Mouse (Mus musculus) kidney, postnatal 0 days (tissue): Measurements from ENCODE around the gene Trim3. TPM values are rescaled to one million over a fixed set of nuclear protein-coding genes. Genes with fewer than 3 reads are reported as not detected.

Experiments used
- ATAC-seq: fragments of 200-750 bp; cut with Nextera tagmentation; replicated peaks from 2 replicates; pipeline ENCODE4 v1.8.0; 2017; ENCODE audit warnings: low read depth, moderate number of reproducible peaks, moderate TSS enrichment, moderate library complexity; ENCODE audit not compliant: low FRiP score
- DNase-seq: peaks from one replicate; pipeline ENCODE4 v3.0.0-alpha.2; 2016; ENCODE audit warnings: low spot score
- H3K27ac ChIP-seq: fragments of 300-500 bp; sonication (generic); 2 replicates; pipeline ENCODE4 v1.5.1; 2014; ENCODE audit warnings: mild to moderate bottlenecking
- H3K27me3 ChIP-seq: fragments of 300-500 bp; sonication (generic); 2 replicates; pipeline ENCODE4 v1.6.1; 2014; ENCODE audit warnings: low read length, mixed read lengths; ENCODE audit not compliant: insufficient read depth
- H3K36me3 ChIP-seq: fragments of 300-500 bp; sonication (generic); 2 replicates; pipeline ENCODE4 v1.6.1; 2014; ENCODE audit warnings: low read length, mixed read lengths; ENCODE audit not compliant: insufficient read depth
- H3K4me1 ChIP-seq: fragments of 300-500 bp; sonication (generic); replicated peaks from 2 replicates; pipeline ENCODE4 v1.6.1; 2014; ENCODE audit warnings: antibody characterized with exemption, low read length, mixed read lengths; ENCODE audit not compliant: insufficient read depth
- H3K4me2 ChIP-seq: fragments of 300-500 bp; sonication (generic); 2 replicates; pipeline ENCODE4 v1.6.1; 2014; ENCODE audit warnings: mild to moderate bottlenecking, low read length, moderate library complexity, mixed read lengths
- H3K4me3 ChIP-seq: fragments of 300-500 bp; sonication (generic); replicated peaks from 2 replicates; pipeline ENCODE4 v1.5.1; 2014; ENCODE audit warnings: low read depth, low read length
- H3K9ac ChIP-seq: fragments of 300-500 bp; sonication (generic); 2 replicates; pipeline ENCODE4 v1.6.1; 2014; ENCODE audit warnings: low read depth, low read length
- H3K9me3 ChIP-seq: fragments of 300-500 bp; sonication (generic); replicated peaks from 2 replicates; pipeline ENCODE4 v1.6.1; 2016; ENCODE audit warnings: low read length, inconsistent platforms, mixed read lengths
- CTCF ChIP-seq: IDR thresholded peaks from 2 replicates; pipeline ENCODE4 v1.5.1; 2016; ENCODE audit warnings: antibody characterized with exemption, low read depth, mild to moderate bottlenecking, moderate library complexity
- WGBS: fragments of 180-500 bp; shearing (Covaris S2); extraction: QIAGEN DNeasy Blood & Tissue Kit; methylation state at CpG from one replicate; pipeline ENCODE4 v1.1.7; 2014; 5-methylcytosine and 5-hydroxymethylcytosine counted together
- polyA plus RNA-seq: library from polyadenylated mRNA; unstranded; fragments of >200 nt; fragmentation: Nextera tagmentation; extraction: Ambion mirVana; gene quantifications from 2 replicates; pipeline ENCODE4 v1.2.1, GENCODE M21; 2015

The Trim3 gene
- polyA plus RNA-seq, 1 experiment from 2014 or later: 24.8 TPM

DNA sequence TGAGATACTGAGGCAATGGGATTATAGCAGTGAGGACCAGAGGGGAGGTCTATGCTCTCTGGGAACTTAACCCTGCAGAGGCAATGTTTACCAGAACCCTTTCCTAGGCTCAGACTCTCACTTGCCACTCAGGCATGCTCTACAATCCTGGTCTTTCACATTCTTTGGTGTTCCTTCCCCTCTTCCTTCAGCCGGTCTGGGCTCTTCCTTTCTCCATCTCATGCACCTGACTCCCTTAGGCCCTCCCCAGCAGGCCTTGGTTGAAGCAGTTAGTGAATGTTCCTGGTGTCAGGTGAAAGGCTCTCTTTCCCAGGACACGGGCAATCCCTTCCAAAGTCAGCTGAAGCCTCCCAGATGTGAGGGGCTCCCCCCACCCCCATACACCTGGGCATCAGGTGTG is 6.4 kb upstream of the Trim3 start, which contains the start of gene Timm10b:
Gene Timm10b (plus strand): TSS at position 301 of the 400 bp plus-strand sequence.
- Histone ChIP-seq H3K27ac (peak within 1 kb of the TSS; percentile 83), H3K9ac (peak within 1 kb of the TSS; percentile 77), H3K9me3 (no peaks in the 10 kb centered on the region), H3K4me3 (peak within 1 kb of the TSS; percentile 57), H3K36me3 (peaks cover 24% of the 10 kb centered on the region; the same call in 1 of the 2 replicates), H3K4me2 (peak within 1 kb of the TSS; percentile 79), H3K27me3 (no peaks in the 10 kb centered on the region), H3K4me1 (peaks cover 15% of the 10 kb centered on the region)
- no peak for TF ChIP-seq CTCF
- no peak for ATAC-seq
- 4% methylated on average over 2 of the region's 2 CpGs for WGBS
- DNase-seq: no peak

GRCm38 (mm10) chr7:105639304-105639703 is 5.9 kb upstream of the Trim3 start:
- WGBS: 60% methylated on average over 9 of the region's 9 CpGs
- no peak overlapping the region for H3K27ac ChIP-seq
- no peak for TF ChIP-seq CTCF

DNA sequence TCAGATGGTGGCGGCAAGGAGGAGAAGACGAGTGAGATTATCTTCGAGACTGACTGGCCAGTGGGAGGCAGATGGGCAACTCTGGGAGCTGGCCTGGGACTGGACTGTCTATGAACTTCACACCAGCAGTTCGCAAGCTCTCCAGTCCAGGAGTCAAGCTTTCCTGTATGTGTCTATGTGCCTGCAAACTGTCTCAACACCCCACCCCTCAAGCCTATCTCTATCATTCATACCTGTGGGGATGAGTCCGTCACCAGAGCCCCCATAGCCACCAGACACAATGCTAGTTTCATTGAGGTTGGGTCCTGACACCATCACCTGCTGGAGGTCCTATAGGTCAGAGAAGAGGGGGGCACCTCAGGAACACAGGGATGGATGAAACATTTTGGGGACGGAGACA is 5.4 kb upstream of the Trim3 start:
- DNase-seq (no peak), ATAC-seq (no peak)
- Histone ChIP-seq H3K4me1 (peaks cover 15% of the 10 kb centered on the region), H3K4me3 (no peak overlapping the region), H3K9me3 (no peaks in the 10 kb centered on the region), H3K4me2 (no peak overlapping the region), H3K9ac (no peak overlapping the region), H3K27me3 (no peaks in the 10 kb centered on the region), H3K36me3 (peaks cover 24% of the 10 kb centered on the region; the same call in 1 of the 2 replicates), H3K27ac (no peak overlapping the region)
- WGBS: 91% methylated on average over 6 of the region's 6 CpGs
- no peak for TF ChIP-seq CTCF

More at GRCm38 (mm10) chr7:105639304-105639703, 5.9 kb upstream of the Trim3 start:
- Histone ChIP-seq H3K9ac (peak overlapping the region; percentile 77; the same call in 1 of the 2 replicates), H3K4me2 (peak overlapping the region; percentile 79), H3K4me1 (peaks cover 15% of the 10 kb centered on the region), H3K9me3 (no peaks in the 10 kb centered on the region), H3K27me3 (no peaks in the 10 kb centered on the region), H3K36me3 (peaks cover 24% of the 10 kb centered on the region; the same call in 1 of the 2 replicates), H3K4me3 (peak overlapping the region; percentile 57)
- ATAC-seq (no peak), DNase-seq (no peak)

- Histone ChIP-seq H3K4me3 (no peak overlapping the region), H3K4me1 (peaks cover 12% of the 10 kb centered on the region), H3K4me2 (no peak overlapping the region), H3K27me3 (no peaks in the 10 kb centered on the region), H3K27ac (no peak overlapping the region), H3K9me3 (no peaks in the 10 kb centered on the region), H3K9ac (no peak overlapping the region), H3K36me3 (peaks cover 20% of the 10 kb centered on the region; the same call in 1 of the 2 replicates)
- 100% methylated on average over 2 of the region's 2 CpGs for WGBS
- no peak for DNase-seq
- no peak for ATAC-seq
- no peak for TF ChIP-seq CTCF
Measured at GRCm38 (mm10) chr7:105635726-105636125, 2.4 kb upstream of the Trim3 start.

- H3K4me1 ChIP-seq: peaks cover 10% of the 10 kb centered on the region
- no peak for TF ChIP-seq CTCF
- 57% methylated on average over 9 of the region's 9 CpGs for WGBS
- peaks cover 20% of the 10 kb centered on the region; the same call in 1 of the 2 replicates for H3K36me3 ChIP-seq
- no peak overlapping the region for H3K4me3 ChIP-seq
- no peak overlapping the region for H3K27ac ChIP-seq
- ATAC-seq (no peak), DNase-seq (no peak)
- no peak overlapping the region for H3K9ac ChIP-seq
- H3K9me3 ChIP-seq: no peaks in the 10 kb centered on the region
- peak overlapping the region; percentile 83 for H3K4me2 ChIP-seq
- no peaks in the 10 kb centered on the region for H3K27me3 ChIP-seq
Measured at GRCm38 (mm10) chr7:105634272-105634920, 1.0 kb upstream of the Trim3 start.

DNA sequence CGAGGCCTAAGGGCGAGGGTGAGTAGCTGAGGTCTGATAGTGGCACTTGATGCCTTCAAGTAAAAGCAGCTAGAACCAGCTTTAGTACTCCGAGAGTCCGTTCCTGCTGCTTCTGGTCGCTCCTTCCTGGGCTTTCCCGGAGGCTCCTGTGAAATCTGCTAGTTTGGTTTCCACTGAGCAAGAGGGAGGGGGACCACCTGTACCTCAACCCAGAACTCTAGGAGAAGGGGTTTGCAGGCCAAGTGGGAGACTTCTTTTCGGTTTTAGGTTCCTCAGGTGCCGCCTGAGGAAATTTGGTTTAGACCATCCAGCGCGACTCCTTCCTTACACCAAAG is 397 bp upstream of the Trim3 start:
- Histone ChIP-seq H3K9me3 (no peaks in the 10 kb centered on the region), H3K9ac (peak overlapping the region; percentile 86), H3K4me3 (peak overlapping the region; percentile 92), H3K27ac (0 out of 2 replicates have a peak overlapping the region, but pooled peaks have one; percentile 72), H3K36me3 (peaks cover 20% of the 10 kb centered on the region; the same call in 1 of the 2 replicates), H3K4me1 (peaks cover 6% of the 10 kb centered on the region; the same call in 1 of the 2 replicates), H3K4me2 (peak overlapping the region; percentile 83), H3K27me3 (no peaks in the 10 kb centered on the region)
- DNase-seq: no peak
- WGBS: 2% methylated on average over 10 of the region's 10 CpGs
- TF ChIP-seq CTCF: no peak
- ATAC-seq: no peak
